Mouse (Mus musculus) thymus, postnatal 10 days (tissue): ENCODE measurements at regions not wholly inside any gene's neighbourhood (a gene's known extent, or its start where the extent isn't known, plus 50 kb on each side); places are given as distances from the start of the nearest gene placed in this dataset.

Experiments
- DNase-seq, 2 experiments: peaks; one replicate each; pipeline ENCODE4 v3.0.0; 2021; ENCODE audit warnings: low spot score in 2 of 2

- DNase-seq, result no peak
These were observed 445.3 kb downstream of the Wdr11 start for GRCm38 (mm10) chr7:130036845-130037572.

- DNase-seq, result no peak
These were observed 445.9 kb downstream of the Wdr11 start for GRCm38 (mm10) chr7:130037573-130037925.

- no peak for DNase-seq
These were observed 448.9 kb downstream of the Wdr11 start for GRCm38 (mm10) chr7:130040596-130040995.

- no peak for DNase-seq
These were observed 449.8 kb downstream of the Wdr11 start for GRCm38 (mm10) chr7:130041402-130041965.

- no peak for DNase-seq
These were observed 450.7 kb downstream of the Wdr11 start for GRCm38 (mm10) chr7:130042296-130042910.

GRCm38 (mm10) chr7:130043397-130044234 is 452.0 kb downstream of the Wdr11 start:
- no peak for DNase-seq

- no peak for DNase-seq
These were observed 452.5 kb downstream of the Wdr11 start for GRCm38 (mm10) chr7:130044235-130044553.

GRCm38 (mm10) chr7:130044581-130044980 is 452.9 kb downstream of the Wdr11 start:
- DNase-seq, result no peak

GRCm38 (mm10) chr7:130046086-130046485 is 454.4 kb downstream of the Wdr11 start:
- no peak for DNase-seq

- no peak for DNase-seq
These were observed 455.8 kb downstream of the Wdr11 start for GRCm38 (mm10) chr7:130047293-130048034.

GRCm38 (mm10) chr7:130048106-130048772 is 456.6 kb downstream of the Wdr11 start:
- no peak for DNase-seq

- no peak for DNase-seq
These were observed 457.8 kb downstream of the Wdr11 start for GRCm38 (mm10) chr7:130049461-130049860.

GRCm38 (mm10) chr7:130050120-130050519 is 458.5 kb downstream of the Wdr11 start:
- no peak for DNase-seq

- no peak for DNase-seq
These were observed 460.7 kb downstream of the Wdr11 start for GRCm38 (mm10) chr7:130052376-130052775.

- no peak for DNase-seq
These were observed 462.5 kb downstream of the Ate1 start for GRCm38 (mm10) chr7:130057708-130058107.

GRCm38 (mm10) chr7:130058267-130058666 is 461.9 kb downstream of the Ate1 start:
- DNase-seq, result no peak

- no peak for DNase-seq
These were observed 460.2 kb downstream of the Ate1 start for GRCm38 (mm10) chr7:130059684-130060607.

- DNase-seq, result no peak
These were observed 455.7 kb downstream of the Ate1 start for GRCm38 (mm10) chr7:130064500-130064899.

- DNase-seq, result no peak
These were observed 451.9 kb downstream of the Ate1 start for GRCm38 (mm10) chr7:130068316-130068715.

- DNase-seq, result no peak
These were observed 446.8 kb downstream of the Ate1 start for GRCm38 (mm10) chr7:130073388-130073787.
